In genomic region chr11:50252684-50253265, GRCm38 (mm10) we compare ENCODE assay signal across 9 mouse cellular contexts. TPM values are rescaled to one million over a fixed set of nuclear protein-coding genes. Genes with fewer than 3 reads are reported as not detected.
DNase-seq lines count a peak whose midpoint lies in the region; ATAC-seq and TF ChIP-seq lines count a peak whose summit lies in the region.
"Had no signal": no experiment of that assay in that cellular context is flagged by ENCODE, and none has a peak within 500 bp of the region (broad histone marks: within the 10 kb centered on the region; RNA-seq: fewer than 3 reads in every experiment).

No protein-coding gene starts in this region.

- H3K4me3 ChIP-seq in heart, embryonic 10.5 days = no peak overlapping the region
- H3K4me3 ChIP-seq in layer of hippocampus, adult 2 months = no peak overlapping the region
- H3K4me3 ChIP-seq in limb, embryonic 11.5 days (ENCODE audit: low read depth, low read length) = no peak overlapping the region

- peak overlapping the region; percentile 69 for H3K27ac ChIP-seq in heart, embryonic 10.5 days
- H3K27ac ChIP-seq in layer of hippocampus, adult 2 months = peak overlapping the region; percentile 74; the same call in 1 of the 2 replicates
- no peak overlapping the region for H3K27ac ChIP-seq in limb, embryonic 11.5 days (replicated peaks; ENCODE audit: low read depth, low read length)

- no peak overlapping the region for H3K9ac ChIP-seq in limb, embryonic 11.5 days (ENCODE audit: low read length)

- DNase-seq in heart, embryonic 10.5 days (ENCODE audit: low spot score) = no peak
- no peak for DNase-seq in heart, postnatal 10 days
- DNase-seq in layer of hippocampus, adult 2 months (ENCODE audit: low spot score in 2 of 2) = no peak
- no peak for DNase-seq in layer of hippocampus, adult 8-10 months (ENCODE audit: low spot score in 2 of 2)
- peak; percentile 36 for DNase-seq in embryo, embryonic 10.5 days (ENCODE audit: low spot score)
- DNase-seq in limb, embryonic 11.5 days (ENCODE audit: low spot score) = no peak
- DNase-seq in liver = no peak
- no peak for DNase-seq in adrenal gland, postnatal 10 days
- DNase-seq: gastrocnemius, postnatal 14 days had no signal

- TF ChIP-seq CTCF in layer of hippocampus, adult 2 months (conservative IDR thresholded peaks at IDR 0.05) = no peak

- H3K9me3 ChIP-seq in heart, embryonic 10.5 days = no peaks in the 10 kb centered on the region
- no peaks in the 10 kb centered on the region for H3K9me3 ChIP-seq in limb, embryonic 11.5 days (ENCODE audit: control insufficient read depth, low read length)

- H3K4me2 ChIP-seq in limb, embryonic 11.5 days (ENCODE audit: low read depth, severe bottlenecking) = no peak overlapping the region

- 56% methylated on average over 11 of the region's 11 CpGs for WGBS in heart, embryonic 10.5 days
- 53% methylated on average over 11 of the region's 11 CpGs for WGBS in limb, embryonic 11.5 days

- H3K27me3 ChIP-seq in heart, embryonic 10.5 days (ENCODE audit: insufficient read depth, poor library complexity, severe bottlenecking) = no peaks in the 10 kb centered on the region
- H3K27me3 ChIP-seq in limb, embryonic 11.5 days (ENCODE audit: control insufficient read depth, insufficient read depth, low read length) = no peaks in the 10 kb centered on the region

- ATAC-seq in limb, embryonic 11.5 days (ENCODE audit: insufficient number of reproducible peaks, low FRiP score, low TSS enrichment, low read depth) = peak; percentile 61; the same call in 1 of the 2 replicates

- peaks cover 19% of the 10 kb centered on the region for H3K36me3 ChIP-seq in heart, embryonic 10.5 days
- peaks cover 5% of the 10 kb centered on the region for H3K36me3 ChIP-seq in limb, embryonic 11.5 days (ENCODE audit: control insufficient read depth, insufficient read depth, low read length)

- intact Hi-C loops in heart, postnatal 10 days (cut with DNase I) = no loop called here

- peaks cover 28% of the 10 kb centered on the region for H3K4me1 ChIP-seq in heart, embryonic 10.5 days
- H3K4me1 ChIP-seq in limb, embryonic 11.5 days (ENCODE audit: control insufficient read depth, insufficient read depth, low read length) = no peaks in the 10 kb centered on the region

RNA-seq across cellular contexts. Expression of gene Ltc4s, which starts 14.4 kb away (rescaled TPM):
- 0.42 and 0.60 TPM in 2 replicates for polyA plus RNA-seq in heart, embryonic 10.5 days (2016; fragmentation: Nextera tagmentation; extraction: Ambion mirVana)
- 1 to 10 TPM; 5.0 to 5.9 TPM for total RNA-seq in heart, postnatal 10 days (2021)
- 1 to 10 TPM; 6.8 to 9.3 TPM for total RNA-seq in layer of hippocampus, adult 2 months (2021)
- 10 to 100 TPM in 2 of 4 experiments, 1 to 10 TPM in 2; 6.2 to 23.4 (median 10.7) TPM for total RNA-seq in layer of hippocampus, adult 8-10 months (2022)
- polyA plus RNA-seq in limb, embryonic 11.5 days (2014; fragmentation: Nextera tagmentation; extraction: Ambion mirVana) = 0.57 TPM in 1 of 2 replicates, not detected in the other
- 10 to 100 TPM; 10.1 to 12.6 TPM for total RNA-seq in adrenal gland, postnatal 10 days (2021)

RNA-seq across cellular contexts. Expression of gene Maml1, which starts 39.3 kb away (rescaled TPM):
- 3.3 and 4.7 TPM in 2 replicates for polyA plus RNA-seq in heart, embryonic 10.5 days (2016; fragmentation: Nextera tagmentation; extraction: Ambion mirVana)
- 10 to 100 TPM; 19.2 to 20.3 TPM for total RNA-seq in heart, postnatal 10 days (2021)
- total RNA-seq in layer of hippocampus, adult 2 months (2021) = 10 to 100 TPM; 10.1 to 10.8 TPM
- total RNA-seq in layer of hippocampus, adult 8-10 months (2022) = 10 to 100 TPM; 10.6 to 12.0 (median 11.6) TPM
- polyA plus RNA-seq in limb, embryonic 11.5 days (2014; fragmentation: Nextera tagmentation; extraction: Ambion mirVana) = 14.4 and 14.6 TPM in 2 replicates
- 10 to 100 TPM; 24.4 to 25.2 TPM for total RNA-seq in adrenal gland, postnatal 10 days (2021)

RNA-seq across cellular contexts. Expression of gene Mgat4b, which starts 42.1 kb away (rescaled TPM):
- 17.3 and 20.1 TPM in 2 replicates for polyA plus RNA-seq in heart, embryonic 10.5 days (2016; fragmentation: Nextera tagmentation; extraction: Ambion mirVana)
- 100 to 1,000 TPM; 122 to 127 TPM for total RNA-seq in heart, postnatal 10 days (2021)
- 10 to 100 TPM; 91.2 to 93.0 TPM for total RNA-seq in layer of hippocampus, adult 2 months (2021)
- 10 to 100 TPM; 73.7 to 78.1 (median 76.2) TPM for total RNA-seq in layer of hippocampus, adult 8-10 months (2022)
- polyA plus RNA-seq in limb, embryonic 11.5 days (2014; fragmentation: Nextera tagmentation; extraction: Ambion mirVana) = 18.4 and 22.1 TPM in 2 replicates
- total RNA-seq in adrenal gland, postnatal 10 days (2021) = 100 to 1,000 TPM; 118 to 141 TPM

RNA-seq across cellular contexts. Expression of gene Sqstm1, which starts 42.1 kb away (rescaled TPM):
- 193 TPM in 2 replicates for polyA plus RNA-seq in heart, embryonic 10.5 days (2016; fragmentation: Nextera tagmentation; extraction: Ambion mirVana)
- total RNA-seq in heart, postnatal 10 days (2021) = 100 to 1,000 TPM; 239 to 247 TPM
- total RNA-seq in layer of hippocampus, adult 2 months (2021) = 100 to 1,000 TPM; 444 to 465 TPM
- total RNA-seq in layer of hippocampus, adult 8-10 months (2022) = 100 to 1,000 TPM; 473 to 497 (median 477) TPM
- 133 and 136 TPM in 2 replicates for polyA plus RNA-seq in limb, embryonic 11.5 days (2014; fragmentation: Nextera tagmentation; extraction: Ambion mirVana)
- 100 to 1,000 TPM; 321 to 332 TPM for total RNA-seq in adrenal gland, postnatal 10 days (2021)
